ENCODE assay signal across 10 mouse cellular contexts in genomic region chr6:99084956-99085355, GRCm38 (mm10).
DNase-seq lines count a peak whose midpoint lies in the region.
"Had no signal": no experiment of that assay in that cellular context is flagged by ENCODE, and none has a peak within 500 bp of the region (broad histone marks: within the 10 kb centered on the region; RNA-seq: fewer than 3 reads in every experiment).

No protein-coding gene starts in this region.

- DNase-seq in right cerebral cortex, postnatal 25 days: peak; percentile 29
- DNase-seq in right cerebral cortex, postnatal 14 days: no peak
- DNase-seq in adrenal gland, postnatal 14 days: peak; percentile 65
- DNase-seq in cerebellum, adult 9-11 months: peak; percentile 68
- DNase-seq in lung, postnatal 25 days (ENCODE audit: low spot score): peak; percentile 75
- no peak for DNase-seq in T-cell, adult 2 months (ENCODE audit: low spot score)
- no peak for DNase-seq in B cell, adult 2 months
- DNase-seq: embryo, embryonic 11 days; liver; thymus, postnatal 25 days had no signal

Comparison
In these comparisons a context has a peak if more than half of its experiments do, and no peak if none do; other contexts are left out.
1. DNase-seq: peak in right cerebral cortex, postnatal 25 days (single experiment), adrenal gland, postnatal 14 days (single experiment), cerebellum, adult 9-11 months (single experiment) and lung, postnatal 25 days (single experiment); none in right cerebral cortex, postnatal 14 days (single experiment), T-cell, adult 2 months (single experiment) and B cell, adult 2 months (0 of 2).